Mouse (Mus musculus): Measurements from ENCODE around the gene Bicdl1.

The Bicdl1 gene

DNA sequence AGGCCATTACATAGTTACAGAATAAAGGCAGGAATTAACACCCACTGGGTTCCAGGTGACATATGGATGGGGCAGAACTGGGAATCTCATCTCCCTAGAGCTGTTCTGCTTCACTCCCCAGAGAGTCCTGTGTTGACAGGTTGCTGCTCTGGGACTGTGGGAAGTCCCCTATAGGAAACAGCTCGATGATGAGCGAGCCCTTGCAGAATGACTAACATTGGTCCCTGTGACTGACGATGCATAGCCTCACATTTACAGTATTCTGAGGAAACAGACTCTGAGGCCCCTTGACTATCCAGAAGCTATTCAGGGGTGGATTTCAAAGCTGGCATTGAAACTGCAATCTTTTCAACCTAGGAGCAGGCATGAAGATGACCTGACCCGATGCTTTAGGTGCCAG lies 101.7 kb downstream of the Bicdl1 start:
- DNase-seq (ENCODE audit: low read depth in 2 of 2, low spot score in 2 of 2): no peak

DNA sequence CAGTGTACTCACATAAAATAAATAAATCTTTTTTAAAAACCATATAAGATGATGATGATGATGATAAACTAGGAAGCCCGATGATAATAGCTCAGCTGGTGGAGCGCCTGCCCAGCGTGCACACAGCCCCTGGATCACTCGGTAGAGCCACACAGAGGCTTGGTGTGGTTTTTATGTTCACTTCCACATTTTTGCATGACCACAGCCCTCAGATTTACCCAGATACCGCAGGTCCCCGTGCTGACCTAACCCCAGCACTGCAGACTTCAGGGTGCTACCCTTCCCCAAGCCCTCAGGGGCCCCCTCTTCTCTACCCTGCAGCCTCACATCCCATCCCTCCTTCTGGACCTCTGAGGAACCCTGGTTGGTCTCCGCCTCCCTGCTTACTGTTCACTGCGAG lies 103.3 kb downstream of the Bicdl1 start:
- no peak for DNase-seq (ENCODE audit: low read depth in 2 of 2, low spot score in 2 of 2)

DNA sequence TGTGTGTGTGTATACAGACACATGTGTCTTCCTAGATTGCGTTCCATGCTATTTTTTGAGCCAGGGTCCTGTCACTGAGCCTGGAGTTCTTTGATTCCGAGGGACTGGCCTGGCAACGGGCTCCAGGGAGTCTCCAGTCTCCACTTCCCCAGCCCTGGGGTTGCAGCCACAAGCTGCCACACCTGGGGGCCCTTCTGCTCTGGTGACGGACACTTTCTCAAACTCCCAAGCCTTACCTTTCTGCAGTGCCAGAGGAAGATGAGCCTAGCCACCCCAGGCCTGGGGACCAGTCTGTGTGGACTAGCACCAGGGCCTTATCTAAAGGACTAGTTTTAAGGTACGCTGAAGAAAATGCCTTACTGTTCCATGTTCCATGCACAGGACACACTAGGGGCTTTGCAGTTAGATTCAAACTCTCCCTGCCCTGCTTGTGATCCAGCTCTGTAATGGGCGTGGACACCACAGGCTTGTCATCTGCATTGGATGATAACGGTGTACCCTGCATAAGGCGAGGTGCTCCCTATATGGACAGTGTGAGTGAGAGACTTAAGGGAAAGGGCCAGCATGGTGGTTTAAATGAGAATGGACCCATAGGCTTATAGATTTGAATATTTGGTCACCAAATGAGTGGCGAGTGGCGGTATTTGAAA lies 105.1 kb downstream of the Bicdl1 start:
- DNase-seq (ENCODE audit: low read depth in 2 of 2, low spot score in 2 of 2): no peak

DNA sequence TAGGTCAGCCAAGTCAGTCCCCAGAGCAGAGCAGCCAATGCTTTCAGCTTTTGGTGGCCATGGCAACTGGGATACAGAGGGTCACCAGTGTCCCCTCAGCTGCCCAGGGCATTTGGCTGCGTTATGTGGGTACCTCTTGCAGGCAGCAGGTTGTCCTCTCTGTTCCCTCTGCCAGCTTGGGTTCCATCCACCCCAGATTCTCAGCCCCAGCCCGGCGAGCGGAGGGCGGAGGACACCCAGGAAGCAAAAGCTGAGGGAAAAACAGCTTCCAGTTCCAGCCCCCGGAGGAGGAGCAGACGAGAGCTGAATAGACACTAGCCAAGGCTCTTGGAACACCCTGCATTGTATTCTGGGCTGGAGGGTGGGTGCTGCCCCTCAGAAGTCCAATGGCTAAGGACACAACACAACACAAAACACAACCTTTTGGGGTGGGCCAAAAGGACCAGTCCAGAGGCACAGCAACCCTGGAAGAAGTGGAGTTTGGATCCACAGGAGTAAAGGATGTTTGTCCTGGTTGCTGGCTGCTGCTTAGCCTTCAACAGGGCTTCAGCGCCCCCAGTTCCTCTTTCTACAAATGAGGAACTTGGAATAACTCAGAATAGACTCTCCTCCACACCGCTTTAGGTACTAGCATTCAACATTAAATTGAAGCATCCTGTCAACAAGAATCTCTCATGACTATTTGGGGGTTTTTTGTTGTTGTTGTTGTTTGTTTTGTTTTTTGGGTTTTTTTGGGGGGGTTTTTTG lies 107.6 kb downstream of the Bicdl1 start:
- DNase-seq (ENCODE audit: low read depth in 2 of 2, low spot score in 2 of 2): no peak

DNA sequence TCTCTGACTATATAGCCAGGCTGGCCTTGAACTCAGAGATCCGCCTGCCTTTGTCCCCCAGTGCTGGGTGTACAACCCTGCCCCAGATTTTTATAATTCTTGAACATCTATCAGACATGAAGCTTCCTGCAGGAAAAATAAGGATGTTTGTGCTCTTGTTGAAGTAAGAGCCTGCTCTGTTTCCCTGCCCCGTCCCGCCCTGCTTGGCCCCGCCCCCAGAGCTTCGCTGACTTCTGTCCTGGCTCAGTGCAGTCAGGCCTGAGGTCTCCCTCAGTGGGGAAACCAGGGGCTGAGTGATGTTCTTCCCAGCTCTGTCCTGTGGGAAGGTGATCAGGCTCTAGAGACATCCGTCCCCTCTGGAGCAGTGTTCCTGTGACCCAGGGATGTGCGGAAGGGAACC lies 108.7 kb downstream of the Bicdl1 start:
- DNase-seq (ENCODE audit: low read depth in 2 of 2, low spot score in 2 of 2): no peak

DNA sequence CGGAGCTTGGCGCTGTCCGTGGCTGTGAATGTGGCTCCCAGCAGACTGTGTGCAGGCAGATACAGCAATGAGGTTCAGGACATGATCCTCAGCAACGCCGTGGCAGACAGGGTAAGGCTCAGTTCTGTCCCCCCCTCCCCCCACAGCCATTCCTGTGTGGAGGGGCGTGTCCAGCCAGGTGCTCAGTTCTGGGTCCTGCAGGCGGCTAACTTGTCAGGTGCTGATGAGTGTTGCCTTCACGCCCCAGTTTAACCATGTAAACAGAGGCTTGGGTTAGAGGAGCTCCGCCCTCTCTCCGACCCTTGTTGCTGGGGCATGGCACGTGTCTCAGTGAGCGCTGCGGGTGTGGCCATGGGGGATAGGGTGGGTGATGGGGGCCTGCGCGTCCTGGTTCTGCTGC lies 111.7 kb downstream of the Bicdl1 start:
- no peak for DNase-seq (ENCODE audit: low read depth in 2 of 2, low spot score in 2 of 2)

DNA sequence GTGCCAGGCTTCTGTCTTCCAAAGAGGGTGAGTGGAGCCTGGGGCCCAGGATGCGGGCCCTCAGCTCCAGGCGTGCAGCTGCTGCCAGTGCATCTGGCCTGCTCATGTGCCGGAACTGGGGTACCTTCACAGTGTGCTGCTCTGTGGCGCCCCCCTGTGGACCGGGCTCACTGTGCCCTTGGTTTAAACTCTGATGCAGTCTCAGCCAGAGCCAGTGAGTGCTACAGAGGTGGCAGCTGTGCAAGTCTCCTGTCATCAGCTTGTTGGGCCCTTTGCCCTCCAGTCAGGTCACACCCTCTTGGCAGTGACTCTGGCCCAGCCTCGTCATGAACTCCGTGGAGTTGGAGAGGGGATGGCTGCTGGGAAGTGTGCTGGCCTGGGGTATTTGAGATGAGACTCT lies 116.5 kb downstream of the Bicdl1 start:
- peak; percentile 51 to 65 for DNase-seq (ENCODE audit: low read depth in 2 of 2, low spot score in 2 of 2)

DNA sequence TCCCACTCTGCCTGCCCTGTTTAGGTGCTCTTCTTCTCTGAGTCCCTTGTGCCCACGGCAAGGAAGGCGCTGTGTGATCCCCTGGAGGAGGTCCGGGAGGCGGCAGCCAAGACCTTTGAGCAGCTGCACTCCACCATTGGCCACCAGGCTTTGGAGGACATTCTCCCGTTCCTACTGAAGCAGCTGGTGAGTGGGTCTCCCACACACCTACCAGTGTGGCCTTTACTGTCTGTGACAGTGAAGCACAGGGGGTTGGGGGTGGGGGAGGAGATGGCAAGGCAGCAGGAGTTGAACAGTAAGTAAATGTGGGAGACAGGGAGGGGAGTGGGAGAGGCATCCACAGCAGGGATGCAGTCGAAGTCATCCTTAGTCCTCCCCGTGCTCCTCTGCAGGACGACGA lies 118.1 kb downstream of the Bicdl1 start:
- no peak for DNase-seq (ENCODE audit: low read depth in 2 of 2, low spot score in 2 of 2)

DNA sequence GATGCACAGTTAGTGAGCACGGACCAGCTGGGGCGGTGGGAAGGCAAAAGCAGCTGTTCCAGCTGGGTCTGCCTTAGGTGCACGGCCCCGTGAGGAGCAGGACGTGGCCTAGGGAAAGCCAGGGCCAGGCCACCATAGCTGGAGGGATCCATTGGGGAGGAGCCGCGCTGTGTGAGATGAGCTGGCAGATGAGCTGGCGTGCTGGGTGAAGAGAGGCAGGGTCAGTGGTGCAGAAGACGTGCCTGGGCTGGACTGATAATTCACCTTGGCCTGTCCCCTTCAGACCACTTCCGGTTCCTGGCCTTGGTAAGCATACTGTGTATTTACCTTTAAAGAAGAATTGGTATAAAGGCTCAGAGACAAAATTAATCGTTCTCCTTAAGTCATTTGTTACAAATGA lies 119.9 kb downstream of the Bicdl1 start:
- DNase-seq (ENCODE audit: low read depth in 2 of 2, low spot score in 2 of 2): no peak

DNA sequence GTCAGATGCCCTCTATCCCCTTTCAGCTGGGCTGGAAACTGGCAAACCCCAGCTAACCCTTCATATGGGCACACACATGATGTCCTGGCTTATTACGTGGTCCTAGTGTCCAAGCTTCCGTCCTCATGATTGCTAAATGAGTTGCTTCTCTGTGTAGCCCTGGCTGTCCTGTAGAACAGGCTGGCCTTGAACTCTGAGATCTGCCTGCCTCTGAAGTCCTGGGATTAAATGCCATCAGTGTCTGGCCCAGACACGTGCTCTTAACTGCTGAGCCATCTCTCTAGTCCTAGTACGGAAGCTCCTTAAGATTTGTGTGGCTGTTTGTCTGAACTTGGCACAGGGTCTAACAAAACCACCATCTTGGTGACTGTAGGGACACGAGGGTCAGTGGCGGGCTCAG lies 127.9 kb downstream of the Bicdl1 start:
- no peak for DNase-seq (ENCODE audit: low read depth in 2 of 2, low spot score in 2 of 2)
